Mouse (Mus musculus): Measurements from ENCODE around the gene Gm10803.

Gm10803 gene

DNA sequence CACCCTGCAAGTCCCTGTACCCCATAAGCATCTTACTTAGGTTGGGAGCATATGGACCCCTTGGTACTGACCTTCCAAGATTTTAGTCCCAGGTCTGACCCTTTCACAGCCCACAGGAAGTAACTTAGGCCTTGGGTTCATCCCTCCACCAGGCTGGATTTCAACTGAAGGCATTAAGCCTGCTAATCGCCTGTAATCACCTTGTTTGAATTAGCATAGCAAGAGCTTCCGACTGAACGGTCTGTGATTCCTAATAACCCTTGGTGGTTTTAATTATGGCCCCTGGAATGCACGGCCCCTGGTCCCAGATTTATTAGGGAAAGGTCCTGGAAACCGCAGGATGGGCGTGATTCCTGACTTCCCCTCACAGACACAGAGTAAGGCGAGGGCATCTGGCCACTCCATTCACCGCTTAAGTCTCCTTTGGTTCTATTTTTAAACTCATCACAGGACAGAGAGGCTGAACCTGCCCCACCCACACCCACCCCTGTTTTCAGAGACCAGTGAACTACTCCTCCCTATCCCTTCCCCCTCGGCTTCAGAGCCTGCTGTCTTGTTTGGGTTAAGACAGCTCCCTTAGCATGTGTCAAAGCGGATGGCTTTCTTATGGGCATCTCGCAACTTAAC, 31.9 kb downstream of the Gm10803 start:
- no peak for DNase-seq

DNA sequence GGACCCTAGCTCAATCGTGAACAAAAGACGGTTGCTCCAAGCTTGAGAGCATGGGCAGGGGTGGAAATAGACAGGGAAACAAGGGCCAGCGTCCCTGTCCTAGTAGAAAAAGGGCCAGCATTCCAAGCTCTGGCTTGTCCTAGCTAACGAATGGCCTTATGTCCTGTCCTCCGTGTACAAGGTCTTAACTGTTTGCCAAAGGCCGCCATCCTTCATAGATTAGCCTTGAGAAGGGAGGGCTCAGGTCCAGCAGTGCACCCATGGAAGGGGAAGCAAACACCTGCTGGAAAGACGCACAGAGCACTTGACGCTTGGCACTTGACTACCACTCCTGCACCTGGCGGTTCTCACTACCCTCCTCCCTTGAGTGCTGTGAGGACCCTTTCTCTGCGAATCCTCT, 32.8 kb downstream of the Gm10803 start:
- no peak for DNase-seq

DNA sequence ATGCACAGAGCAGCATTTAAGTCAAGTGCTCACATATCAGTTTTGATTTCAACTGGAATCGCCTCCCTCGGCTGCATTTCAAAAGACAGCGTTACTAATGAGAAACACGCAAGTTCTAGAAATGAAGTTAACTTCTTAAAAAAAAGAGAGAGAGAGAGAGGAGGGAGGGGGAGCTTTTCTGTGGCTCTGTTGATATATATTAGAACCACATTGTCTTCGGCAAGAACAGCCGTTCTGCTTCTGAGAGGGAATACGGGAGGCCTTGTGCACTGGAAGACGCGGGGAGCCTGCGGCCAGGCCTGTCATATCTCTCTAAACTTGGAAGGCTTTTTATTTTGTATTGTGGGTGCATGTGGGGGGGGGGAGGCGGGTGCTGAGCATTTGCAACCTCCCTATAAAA, 36.8 kb downstream of the Gm10803 start:
- DNase-seq: no peak

DNA sequence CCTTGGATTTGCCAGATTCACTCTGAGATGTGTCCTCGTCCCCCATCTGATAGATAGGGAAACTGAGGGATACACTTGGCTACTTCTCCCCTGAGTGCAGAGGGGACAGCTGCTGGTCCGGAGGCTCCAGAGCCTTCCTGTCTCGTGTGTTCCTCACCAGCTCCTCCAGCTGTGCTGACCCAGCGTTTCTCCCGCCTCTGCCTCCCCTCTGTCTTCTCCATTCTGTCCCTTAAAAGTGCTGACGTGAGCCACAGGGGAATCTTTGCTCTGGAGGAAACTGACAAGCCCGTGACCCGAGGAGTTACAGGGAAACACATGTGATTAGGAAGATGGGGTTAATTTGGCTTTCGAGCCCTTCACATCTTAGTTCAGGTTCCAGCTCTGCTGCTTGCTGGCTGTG, 39.4 kb downstream of the Gm10803 start:
- no peak for DNase-seq

GRCm38 (mm10) chr2:93604601-93605285, 44.4 kb downstream of the Gm10803 start:
- peak; percentile 14 for DNase-seq

GRCm38 (mm10) chr2:93608800-93609199, 48.4 kb downstream of the Gm10803 start:
- no peak for DNase-seq

DNA sequence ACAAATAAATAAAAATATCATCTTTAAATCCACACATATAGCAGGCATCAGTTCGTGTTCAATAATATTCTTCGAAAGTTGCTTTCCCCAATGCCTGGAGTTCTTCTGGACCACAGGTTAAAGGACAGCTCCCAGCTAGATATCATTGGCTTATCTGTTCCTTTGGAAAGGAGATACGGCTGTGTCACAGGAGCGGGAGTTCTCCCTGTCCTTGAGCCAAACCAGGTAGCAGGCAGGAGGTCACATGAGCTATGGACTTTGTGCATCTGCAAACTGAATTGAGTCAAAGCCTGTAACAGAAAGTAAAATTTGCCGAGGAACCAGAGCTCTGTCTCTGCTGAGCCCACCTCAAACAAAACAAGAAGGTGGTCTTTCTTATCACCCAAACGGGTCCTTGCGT, 52.7 kb downstream of the Gm10803 start:
- no peak for DNase-seq

Data from cerebellum, adult 11-12 months (tissue).